Mouse (Mus musculus): ENCODE data around the gene Siah3. TPM values are rescaled to one million over a fixed set of nuclear protein-coding genes. Genes with fewer than 3 reads are reported as not detected.

Gene Siah3
- polyA plus RNA-seq, 1 experiment = not detected

DNA sequence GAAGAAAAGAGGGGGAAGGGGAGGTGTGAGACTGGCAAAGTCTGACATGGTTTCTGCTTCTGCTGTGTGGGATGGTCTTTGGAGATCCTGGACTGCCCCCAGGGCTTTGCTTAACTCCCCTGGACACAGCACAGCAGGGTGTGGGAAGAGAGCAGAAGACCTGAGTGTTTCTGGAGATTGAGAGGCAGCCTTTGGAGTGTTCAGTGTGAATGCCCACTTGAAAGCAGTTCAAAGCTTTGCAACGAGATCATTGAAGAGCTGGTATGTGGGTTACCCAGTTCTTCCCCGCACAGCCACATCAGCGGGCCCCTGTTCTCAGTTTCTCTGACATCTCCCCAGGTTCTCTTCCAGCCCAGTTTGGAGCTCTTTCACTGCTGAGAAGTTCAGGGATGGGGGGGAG is 4.7 kb downstream of the Siah3 start:
- Histone ChIP-seq H3K27me3 (replicated peaks) (peaks cover 46% of the 10 kb centered on the region), H3K9me3 (peaks cover 7% of the 10 kb centered on the region), H3K4me3 (replicated peaks) (no peak overlapping the region), H3K36me3 (replicated peaks; ENCODE audit: low read length) (no peaks in the 10 kb centered on the region), H3K4me1 (peaks cover 19% of the 10 kb centered on the region)
- TF ChIP-seq FLI1 (IDR thresholded peaks at IDR 0.05; ENCODE audit: low read length) = no peak
- TF ChIP-seq GATA1 (IDR thresholded peaks at IDR 0.05; ENCODE audit: borderline replicate concordance, low read length) = no peak

DNA sequence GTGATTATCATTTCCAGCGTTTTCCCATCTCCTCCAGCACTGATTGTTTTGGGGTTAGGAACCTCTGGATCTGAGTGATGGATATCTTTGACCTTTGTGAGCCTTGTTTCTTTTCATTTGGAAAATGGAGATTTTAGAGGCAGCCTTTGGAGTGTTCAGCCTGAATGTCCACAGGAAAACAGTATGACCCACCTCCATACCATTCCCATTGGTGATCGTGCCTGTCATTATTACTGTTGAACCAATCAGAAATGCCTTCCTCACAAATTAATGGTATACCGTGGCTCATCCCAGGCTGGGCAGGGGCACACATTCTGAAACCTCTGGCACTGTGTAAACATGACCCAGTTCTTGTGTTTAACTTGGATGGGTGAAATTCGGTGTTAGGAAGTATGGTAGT is 6.0 kb downstream of the Siah3 start:
- TF ChIP-seq FLI1 (IDR thresholded peaks at IDR 0.05; ENCODE audit: low read length) (no peak), GATA1 (IDR thresholded peaks at IDR 0.05; ENCODE audit: borderline replicate concordance, low read length) (no peak)
- Histone ChIP-seq H3K9me3 (peaks cover 7% of the 10 kb centered on the region), H3K27me3 (replicated peaks) (peaks cover 33% of the 10 kb centered on the region), H3K4me1 (peaks cover 18% of the 10 kb centered on the region), H3K4me3 (replicated peaks) (no peak overlapping the region), H3K36me3 (replicated peaks; ENCODE audit: low read length) (no peaks in the 10 kb centered on the region)

DNA sequence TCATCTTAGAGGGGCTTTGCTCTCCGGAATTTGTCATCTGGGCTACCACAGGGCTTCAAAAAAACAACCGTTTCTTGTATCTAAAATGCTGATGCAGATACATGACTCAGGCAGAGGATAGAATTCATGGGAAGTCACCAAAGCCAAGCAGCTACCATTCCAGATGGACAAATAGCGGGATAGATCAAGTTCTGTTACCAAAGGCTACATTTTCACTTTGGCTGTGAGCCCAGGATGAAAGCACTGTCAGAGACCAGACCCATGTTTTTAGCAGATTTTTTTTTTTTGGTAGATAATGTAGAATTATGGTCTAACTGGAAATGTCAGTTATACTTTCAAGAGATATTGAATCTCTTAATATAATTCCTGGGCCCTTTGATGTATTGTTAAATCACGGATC is 7.4 kb downstream of the Siah3 start:
- H3K4me1 ChIP-seq = peaks cover 13% of the 10 kb centered on the region
- peaks cover 25% of the 10 kb centered on the region for H3K27me3 ChIP-seq (replicated peaks)
- H3K36me3 ChIP-seq (replicated peaks; ENCODE audit: low read length) = no peaks in the 10 kb centered on the region
- TF ChIP-seq FLI1 (IDR thresholded peaks at IDR 0.05; ENCODE audit: low read length) (no peak), GATA1 (IDR thresholded peaks at IDR 0.05; ENCODE audit: borderline replicate concordance, low read length) (no peak)
- no peak overlapping the region for H3K4me3 ChIP-seq (replicated peaks)
- H3K9me3 ChIP-seq = peaks cover 7% of the 10 kb centered on the region

DNA sequence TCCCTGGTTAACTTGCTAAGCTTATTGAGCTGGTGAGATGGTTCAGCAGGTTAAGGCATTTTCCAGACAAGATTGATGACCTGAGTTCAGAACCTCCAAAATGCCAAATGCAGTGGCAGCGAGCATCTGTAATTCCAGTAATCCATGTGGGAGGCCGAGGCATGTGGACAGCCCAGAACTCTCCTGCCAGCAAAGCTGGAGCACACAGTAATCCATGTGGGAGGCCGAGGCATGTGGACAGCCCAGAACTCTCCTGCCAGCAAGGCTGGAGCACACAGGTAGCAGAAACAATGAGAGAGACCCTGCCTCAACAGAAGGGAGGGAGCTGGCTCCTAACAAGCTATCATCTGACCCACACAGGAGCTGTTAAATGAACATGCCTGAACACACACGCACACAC is 13.2 kb downstream of the Siah3 start:
- H3K9me3 ChIP-seq = peaks cover 12% of the 10 kb centered on the region; the same call in 1 of the 2 replicates
- TF ChIP-seq GATA1 (IDR thresholded peaks at IDR 0.05; ENCODE audit: borderline replicate concordance, low read length) = no peak
- TF ChIP-seq FLI1 (IDR thresholded peaks at IDR 0.05; ENCODE audit: low read length) = no peak
- no peak overlapping the region for H3K4me3 ChIP-seq (replicated peaks)

DNA sequence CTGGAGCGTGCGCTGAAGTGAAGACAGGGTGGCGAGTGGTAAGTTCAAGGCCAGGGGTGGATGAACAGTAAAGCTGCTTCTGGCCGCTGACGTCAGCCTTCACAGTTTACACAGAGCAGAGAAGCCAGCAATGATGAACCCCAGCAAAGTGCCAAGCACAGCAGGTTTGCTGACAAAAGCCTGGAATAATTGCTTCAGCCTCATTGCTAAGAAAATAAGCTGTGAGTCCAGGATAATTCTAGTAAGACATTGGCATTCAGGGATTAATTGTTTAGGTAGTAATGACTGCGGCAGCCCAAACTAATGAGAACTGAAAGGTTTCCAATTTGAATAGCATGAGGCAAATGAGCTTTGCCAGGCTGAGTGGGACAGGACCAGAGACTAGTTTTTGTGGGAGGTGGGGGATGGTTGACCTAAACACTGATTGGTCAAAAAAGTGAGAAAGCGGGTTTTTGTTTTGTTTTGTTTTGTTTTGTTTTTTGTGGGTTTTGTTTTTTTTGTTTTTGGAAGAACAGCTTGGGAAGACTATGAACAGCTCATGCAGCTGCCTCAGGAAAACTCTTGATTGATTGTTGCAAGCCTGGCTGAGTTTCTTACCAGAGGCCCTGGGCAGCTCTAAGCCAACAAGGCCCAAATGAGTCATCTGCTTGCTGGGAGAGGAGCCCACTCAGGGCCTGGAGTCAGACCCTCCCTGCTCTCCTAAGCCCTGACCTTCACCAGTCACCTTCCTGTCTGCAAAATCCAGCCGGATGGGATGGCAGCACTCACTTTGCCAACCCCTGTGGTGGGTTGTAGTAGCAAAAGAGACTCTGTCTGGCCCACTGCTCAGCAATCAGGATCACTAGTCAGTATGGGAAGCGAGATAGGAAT is 17.5 kb downstream of the Siah3 start:
- TF ChIP-seq FLI1 (IDR thresholded peaks at IDR 0.05; ENCODE audit: low read length) (no peak), GATA1 (IDR thresholded peaks at IDR 0.05; ENCODE audit: borderline replicate concordance, low read length) (no peak)
- Histone ChIP-seq H3K4me1 (no peaks in the 10 kb centered on the region), H3K36me3 (replicated peaks; ENCODE audit: low read length) (no peaks in the 10 kb centered on the region), H3K4me3 (replicated peaks) (no peak overlapping the region), H3K27me3 (replicated peaks) (no peaks in the 10 kb centered on the region), H3K9me3 (peaks cover 12% of the 10 kb centered on the region; the same call in 1 of the 2 replicates)

More for the DNA sequence above, 13.2 kb downstream of the Siah3 start:
- Histone ChIP-seq H3K4me1 (no peaks in the 10 kb centered on the region), H3K36me3 (replicated peaks; ENCODE audit: low read length) (no peaks in the 10 kb centered on the region), H3K27me3 (replicated peaks) (peaks cover 2% of the 10 kb centered on the region)

DNA sequence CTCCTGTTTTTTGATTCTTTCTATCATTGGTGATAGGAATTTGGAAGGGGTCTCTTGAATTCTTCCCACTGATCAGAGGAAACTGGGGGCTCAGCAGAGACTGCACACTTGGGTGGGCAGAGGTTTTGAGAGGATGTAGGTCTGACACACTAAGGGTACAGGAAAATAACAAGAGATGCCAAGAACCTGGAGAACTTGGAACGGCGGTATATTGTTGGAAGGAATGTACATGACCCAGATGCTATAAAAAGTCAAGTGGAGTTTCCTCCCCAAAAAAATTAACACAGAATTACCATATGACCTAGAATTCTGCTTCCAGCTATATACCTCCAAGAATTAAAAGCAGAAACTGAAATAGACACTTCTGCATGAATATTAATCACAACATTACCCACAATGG is 20.1 kb downstream of the Siah3 start:
- no peaks in the 10 kb centered on the region for H3K36me3 ChIP-seq (replicated peaks; ENCODE audit: low read length)
- no peak for TF ChIP-seq GATA1 (IDR thresholded peaks at IDR 0.05; ENCODE audit: borderline replicate concordance, low read length)
- no peak for TF ChIP-seq FLI1 (IDR thresholded peaks at IDR 0.05; ENCODE audit: low read length)
- no peak overlapping the region for H3K4me3 ChIP-seq (replicated peaks)
- no peaks in the 10 kb centered on the region for H3K4me1 ChIP-seq
- H3K9me3 ChIP-seq = no peaks in the 10 kb centered on the region
- H3K27me3 ChIP-seq (replicated peaks) = no peaks in the 10 kb centered on the region

DNA sequence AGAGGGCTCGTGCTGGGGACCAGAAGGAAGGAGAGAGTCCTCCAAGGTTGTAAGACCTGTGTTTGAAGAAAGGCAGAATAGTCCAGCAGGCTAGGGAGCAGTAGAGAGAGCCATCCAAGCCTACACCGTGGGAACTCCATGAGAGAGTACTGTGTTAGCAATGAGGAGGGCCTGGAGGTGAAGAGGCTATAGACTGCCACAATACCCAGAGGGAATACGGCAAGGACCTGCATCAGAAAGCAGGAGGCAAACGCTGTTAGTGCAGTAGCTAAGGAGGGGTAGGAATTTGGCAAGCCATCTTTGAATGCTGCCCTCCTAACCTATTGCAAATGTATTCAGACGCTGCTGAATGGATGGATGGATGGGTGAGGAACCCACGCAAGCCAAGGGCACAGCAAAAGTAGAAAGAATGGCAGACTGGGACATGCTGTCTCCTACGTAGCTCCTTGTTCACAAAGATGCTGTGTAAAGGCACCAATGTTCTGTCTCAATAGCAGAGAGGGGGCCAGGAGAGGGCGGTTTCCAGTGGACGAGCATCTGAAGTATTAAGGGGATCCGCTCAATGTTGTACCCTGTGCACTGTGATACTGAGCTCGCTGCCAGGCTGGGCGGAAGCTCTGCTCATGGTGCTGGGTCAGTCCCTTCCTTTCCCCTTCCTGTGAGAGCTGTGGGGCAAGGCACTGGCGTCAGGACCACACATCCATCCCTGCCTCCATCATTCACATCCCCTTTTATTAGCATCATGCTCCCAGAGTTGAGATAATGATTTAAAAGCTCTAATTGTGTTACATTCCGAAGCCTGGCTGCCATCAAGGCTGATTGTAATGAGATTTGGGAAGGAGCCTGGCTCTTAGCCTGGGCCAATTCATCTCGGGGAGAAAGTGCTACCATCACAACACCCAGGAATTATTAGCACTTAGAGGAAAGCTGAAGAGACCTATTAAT is 26.7 kb downstream of the Siah3 start:
- TF ChIP-seq GATA1 (IDR thresholded peaks at IDR 0.05; ENCODE audit: borderline replicate concordance, low read length) = no peak
- TF ChIP-seq FLI1 (IDR thresholded peaks at IDR 0.05; ENCODE audit: low read length) = no peak
- no peak overlapping the region for H3K4me3 ChIP-seq (replicated peaks)

DNA sequence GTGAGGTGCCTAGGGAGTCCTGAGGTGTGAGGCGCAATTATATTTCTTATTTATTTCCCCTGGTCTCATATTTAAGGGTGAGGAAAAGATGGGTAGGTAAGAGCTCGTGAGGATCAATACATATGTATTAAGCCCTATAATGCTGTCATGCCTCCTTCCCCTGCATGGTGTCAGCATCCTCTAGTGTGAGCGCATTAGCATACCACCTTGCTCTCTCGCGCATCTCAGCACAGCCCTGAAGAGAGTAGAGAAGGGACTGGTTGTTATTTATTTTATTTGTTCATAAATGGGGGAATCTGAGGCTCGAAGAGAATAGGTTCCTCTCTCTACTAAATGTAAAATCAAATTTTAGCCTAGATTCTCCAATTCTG is 27.4 kb downstream of the Siah3 start:
- TF ChIP-seq GATA1 (IDR thresholded peaks at IDR 0.05; ENCODE audit: borderline replicate concordance, low read length) (no peak), FLI1 (IDR thresholded peaks at IDR 0.05; ENCODE audit: low read length) (no peak)
- no peaks in the 10 kb centered on the region for H3K36me3 ChIP-seq (replicated peaks; ENCODE audit: low read length)
- H3K9me3 ChIP-seq = peaks cover 16% of the 10 kb centered on the region
- H3K27me3 ChIP-seq (replicated peaks) = peaks cover 6% of the 10 kb centered on the region
- no peaks in the 10 kb centered on the region for H3K4me1 ChIP-seq
- H3K4me3 ChIP-seq (replicated peaks) = no peak overlapping the region

More for the DNA sequence above, 26.7 kb downstream of the Siah3 start:
- H3K27me3 ChIP-seq (replicated peaks) = peaks cover 6% of the 10 kb centered on the region
- peaks cover 12% of the 10 kb centered on the region for H3K9me3 ChIP-seq
- no peaks in the 10 kb centered on the region for H3K4me1 ChIP-seq
- H3K36me3 ChIP-seq (replicated peaks; ENCODE audit: low read length) = no peaks in the 10 kb centered on the region

DNA sequence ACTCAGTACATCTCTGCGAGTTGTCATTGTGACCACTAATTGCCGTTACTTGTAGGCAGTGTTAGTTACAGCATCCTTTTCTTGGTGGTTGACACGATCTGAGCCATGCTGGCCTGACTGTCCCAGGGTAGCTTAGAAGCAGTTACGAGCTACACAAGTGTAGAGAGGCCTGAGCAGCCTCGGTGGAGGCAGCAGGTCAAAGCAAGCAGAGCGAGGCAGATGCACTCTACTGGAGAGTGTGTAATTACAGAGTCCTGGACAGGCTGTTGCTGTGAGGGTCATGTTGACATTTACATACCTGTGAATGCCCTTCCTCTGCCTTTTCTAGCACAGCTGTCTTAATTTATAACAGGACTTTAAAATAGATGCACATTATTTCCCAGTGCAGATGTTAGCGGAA is 32.1 kb downstream of the Siah3 start:
- TF ChIP-seq GATA1 (IDR thresholded peaks at IDR 0.05; ENCODE audit: borderline replicate concordance, low read length) (no peak), FLI1 (IDR thresholded peaks at IDR 0.05; ENCODE audit: low read length) (no peak)
- no peaks in the 10 kb centered on the region for H3K36me3 ChIP-seq (replicated peaks; ENCODE audit: low read length)
- no peaks in the 10 kb centered on the region for H3K4me1 ChIP-seq
- peaks cover 16% of the 10 kb centered on the region for H3K9me3 ChIP-seq
- peaks cover 4% of the 10 kb centered on the region for H3K27me3 ChIP-seq (replicated peaks)
- no peak overlapping the region for H3K4me3 ChIP-seq (replicated peaks)
